Mouse (Mus musculus): Measurements from ENCODE around the gene Hoxa7. TPM values are rescaled to one million over a fixed set of nuclear protein-coding genes. Genes with fewer than 3 reads are reported as not detected.

Hoxa7 gene
- polyA plus RNA-seq, 1 experiment from 2014 or later = not detected

DNA sequence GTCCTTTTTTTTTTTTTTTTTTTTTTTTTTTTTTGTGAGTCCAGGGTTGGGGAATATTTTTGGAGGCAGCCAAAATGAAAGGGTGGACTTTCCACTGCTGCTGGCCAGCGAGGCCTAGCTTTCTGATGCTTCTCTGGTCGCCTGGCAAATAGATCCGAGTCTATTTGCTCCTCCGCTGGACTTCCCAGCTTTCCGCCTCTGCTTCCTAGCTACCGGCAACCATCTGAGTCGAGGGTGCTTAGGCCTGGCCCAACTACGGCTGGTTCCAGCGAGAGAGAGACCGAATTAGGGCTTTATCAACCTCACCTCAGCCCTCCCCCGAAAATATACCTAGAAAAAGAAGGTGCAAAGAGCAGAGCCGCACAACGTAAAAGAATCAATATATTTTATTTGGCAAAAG lies 1.1 kb upstream of the Hoxa7 start:
- Histone ChIP-seq H3K4me3 (ENCODE audit: low read depth, low read length) (no peak overlapping the region), H3K27ac (ENCODE audit: low read length) (no peak overlapping the region), H3K36me3 (ENCODE audit: control insufficient read depth, insufficient read depth, low read length) (no peaks in the 10 kb centered on the region), H3K9ac (ENCODE audit: low read depth, low read length) (no peak overlapping the region), H3K4me1 (ENCODE audit: control insufficient read depth, insufficient read depth, low read length) (peaks cover 3% of the 10 kb centered on the region; the same call in 1 of the 2 replicates), H3K27me3 (ENCODE audit: control insufficient read depth, insufficient read depth, low read depth, low read length) (peaks cover 92% of the 10 kb centered on the region), H3K4me2 (ENCODE audit: low read length) (no peak overlapping the region), H3K9me3 (replicated peaks; ENCODE audit: control insufficient read depth, low read length, poor library complexity, severe bottlenecking) (no peaks in the 10 kb centered on the region)
- no peak for ATAC-seq
- WGBS = 10% methylated on average over 13 of the region's 13 CpGs

DNA sequence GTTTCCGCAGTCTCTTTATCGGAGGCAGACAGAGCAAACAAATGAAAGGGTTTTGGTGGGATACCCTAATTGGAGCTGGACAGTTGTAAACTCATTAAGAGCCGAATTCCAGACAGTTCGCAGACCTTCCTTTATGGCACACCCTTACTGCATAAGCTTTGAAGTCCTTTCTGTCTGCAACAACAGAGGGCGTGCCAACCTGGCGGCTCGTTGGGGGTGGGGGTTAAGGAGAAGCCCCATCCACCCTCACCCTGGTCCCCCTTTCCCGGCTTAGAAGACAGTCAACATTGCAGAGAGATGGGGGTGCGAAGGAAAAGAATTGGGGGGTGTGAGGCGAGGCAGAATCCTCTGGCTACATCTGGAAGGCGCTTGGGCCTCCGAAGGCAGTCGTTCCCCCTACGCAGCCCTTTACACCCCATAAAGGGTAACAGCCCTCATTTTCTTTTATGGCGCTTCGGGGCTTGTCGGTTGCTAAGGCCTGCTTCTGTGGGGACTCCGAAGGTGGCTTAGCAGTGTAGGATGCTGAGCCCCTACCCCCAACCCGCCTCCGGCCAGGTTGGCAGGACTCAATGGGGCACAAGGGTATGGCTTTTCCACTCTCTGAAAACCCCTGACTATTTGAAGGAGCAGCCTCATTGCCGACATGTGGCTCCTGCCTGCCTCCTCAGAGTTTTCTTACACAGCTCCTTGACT lies 485 bp upstream of the Hoxa7 start:
- no peak overlapping the region for H3K27ac ChIP-seq (ENCODE audit: low read length)
- WGBS = 6% methylated on average over 21 of the region's 21 CpGs
- peaks cover 91% of the 10 kb centered on the region for H3K27me3 ChIP-seq (ENCODE audit: control insufficient read depth, insufficient read depth, low read depth, low read length)
- no peaks in the 10 kb centered on the region for H3K36me3 ChIP-seq (ENCODE audit: control insufficient read depth, insufficient read depth, low read length)
- H3K4me2 ChIP-seq (ENCODE audit: low read length) = peak overlapping the region; percentile 67
- H3K4me1 ChIP-seq (ENCODE audit: control insufficient read depth, insufficient read depth, low read length) = peaks cover 3% of the 10 kb centered on the region; the same call in 1 of the 2 replicates
- no peaks in the 10 kb centered on the region for H3K9me3 ChIP-seq (replicated peaks; ENCODE audit: control insufficient read depth, low read length, poor library complexity, severe bottlenecking)
- no peak overlapping the region for H3K9ac ChIP-seq (ENCODE audit: low read depth, low read length)
- H3K4me3 ChIP-seq (ENCODE audit: low read depth, low read length) = peak overlapping the region; percentile 42; the same call in 1 of the 2 replicates
- peak; percentile 19; the same call in 1 of the 2 replicates for ATAC-seq

DNA sequence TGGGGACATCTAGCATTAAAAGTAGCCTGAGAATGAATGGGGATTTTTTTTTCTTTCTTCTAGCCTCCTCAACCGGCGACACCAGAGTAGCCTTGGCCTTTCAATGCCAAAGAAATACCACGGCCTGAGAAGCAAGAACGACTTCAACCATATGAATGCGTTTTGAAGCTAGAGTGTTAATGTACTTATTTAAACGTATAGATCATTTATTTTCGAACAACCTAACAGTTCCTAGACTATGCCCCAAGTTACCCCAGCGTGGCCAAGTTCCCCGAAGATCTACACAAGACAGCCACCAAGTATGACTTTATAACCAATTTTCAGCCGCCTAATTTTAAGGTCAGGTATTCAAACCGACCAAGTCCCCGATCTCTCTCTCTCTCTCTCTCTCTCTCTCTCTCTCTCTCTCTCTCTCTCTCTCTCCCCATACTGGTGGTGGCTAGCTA lies 766 bp downstream of the Hoxa7 start:
- H3K9me3 ChIP-seq (replicated peaks; ENCODE audit: control insufficient read depth, low read length, poor library complexity, severe bottlenecking) = no peaks in the 10 kb centered on the region
- 7% methylated on average over 12 of the region's 12 CpGs for WGBS
- no peak overlapping the region for H3K27ac ChIP-seq (ENCODE audit: low read length)
- H3K4me2 ChIP-seq (ENCODE audit: low read length) = peak overlapping the region; percentile 67
- H3K4me1 ChIP-seq (ENCODE audit: control insufficient read depth, insufficient read depth, low read length) = peaks cover 3% of the 10 kb centered on the region; the same call in 1 of the 2 replicates
- H3K4me3 ChIP-seq (ENCODE audit: low read depth, low read length) = peak overlapping the region; percentile 42
- no peak for ATAC-seq
- H3K27me3 ChIP-seq (ENCODE audit: control insufficient read depth, insufficient read depth, low read depth, low read length) = peaks cover 88% of the 10 kb centered on the region
- no peaks in the 10 kb centered on the region for H3K36me3 ChIP-seq (ENCODE audit: control insufficient read depth, insufficient read depth, low read length)
- H3K9ac ChIP-seq (ENCODE audit: low read depth, low read length) = no peak overlapping the region

DNA sequence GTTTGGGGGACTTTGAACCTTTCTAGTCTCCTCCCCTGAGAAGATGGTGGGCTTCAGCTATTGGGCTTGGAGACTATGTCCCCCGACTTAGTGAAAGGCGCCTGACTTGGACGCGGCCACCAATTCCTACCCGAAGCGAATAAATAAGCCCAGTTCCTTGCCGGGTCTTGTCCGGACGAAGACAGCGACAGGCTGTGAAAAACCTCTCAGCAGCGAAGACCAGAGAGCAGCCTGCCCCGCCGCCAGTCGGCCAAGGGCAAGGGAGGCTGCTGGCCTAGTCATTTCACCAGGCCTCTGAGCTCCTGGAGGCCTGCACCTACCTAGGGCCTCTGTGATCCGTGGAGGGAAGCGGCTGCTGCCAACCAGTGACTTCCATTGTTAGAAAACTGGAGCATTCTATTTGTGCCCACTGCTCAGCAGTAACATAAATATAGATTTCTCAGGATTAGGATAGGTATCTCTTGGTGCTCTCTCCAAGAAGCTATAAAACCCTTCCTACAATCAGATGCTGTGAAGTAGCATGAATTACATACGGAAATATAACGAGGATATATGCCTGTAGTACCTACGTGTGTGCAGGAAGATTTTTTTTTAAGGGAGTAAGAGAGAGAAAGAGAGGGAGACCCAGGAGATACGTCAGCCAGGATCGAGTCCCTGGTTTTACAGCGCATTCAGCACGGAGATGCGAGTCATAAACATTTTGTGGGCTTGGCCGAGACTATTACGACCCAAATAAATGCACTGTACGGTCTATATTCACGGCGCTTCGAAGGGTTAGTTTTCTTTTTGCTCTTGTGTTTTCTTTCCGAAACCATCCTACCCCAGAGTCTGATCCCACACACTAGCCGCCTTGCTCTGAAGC lies 1.4 kb downstream of the Hoxa7 start:
- ATAC-seq = no peak
- WGBS = 10% methylated on average over 32 of the region's 32 CpGs
- peaks cover 3% of the 10 kb centered on the region; the same call in 1 of the 2 replicates for H3K4me1 ChIP-seq (ENCODE audit: control insufficient read depth, insufficient read depth, low read length)
- no peaks in the 10 kb centered on the region for H3K9me3 ChIP-seq (replicated peaks; ENCODE audit: control insufficient read depth, low read length, poor library complexity, severe bottlenecking)
- H3K4me3 ChIP-seq (ENCODE audit: low read depth, low read length) = no peak overlapping the region
- no peaks in the 10 kb centered on the region for H3K36me3 ChIP-seq (ENCODE audit: control insufficient read depth, insufficient read depth, low read length)
- no peak overlapping the region for H3K27ac ChIP-seq (ENCODE audit: low read length)
- no peak overlapping the region for H3K9ac ChIP-seq (ENCODE audit: low read depth, low read length)
- no peak overlapping the region for H3K4me2 ChIP-seq (ENCODE audit: low read length)
- H3K27me3 ChIP-seq (ENCODE audit: control insufficient read depth, insufficient read depth, low read depth, low read length) = peaks cover 88% of the 10 kb centered on the region

DNA sequence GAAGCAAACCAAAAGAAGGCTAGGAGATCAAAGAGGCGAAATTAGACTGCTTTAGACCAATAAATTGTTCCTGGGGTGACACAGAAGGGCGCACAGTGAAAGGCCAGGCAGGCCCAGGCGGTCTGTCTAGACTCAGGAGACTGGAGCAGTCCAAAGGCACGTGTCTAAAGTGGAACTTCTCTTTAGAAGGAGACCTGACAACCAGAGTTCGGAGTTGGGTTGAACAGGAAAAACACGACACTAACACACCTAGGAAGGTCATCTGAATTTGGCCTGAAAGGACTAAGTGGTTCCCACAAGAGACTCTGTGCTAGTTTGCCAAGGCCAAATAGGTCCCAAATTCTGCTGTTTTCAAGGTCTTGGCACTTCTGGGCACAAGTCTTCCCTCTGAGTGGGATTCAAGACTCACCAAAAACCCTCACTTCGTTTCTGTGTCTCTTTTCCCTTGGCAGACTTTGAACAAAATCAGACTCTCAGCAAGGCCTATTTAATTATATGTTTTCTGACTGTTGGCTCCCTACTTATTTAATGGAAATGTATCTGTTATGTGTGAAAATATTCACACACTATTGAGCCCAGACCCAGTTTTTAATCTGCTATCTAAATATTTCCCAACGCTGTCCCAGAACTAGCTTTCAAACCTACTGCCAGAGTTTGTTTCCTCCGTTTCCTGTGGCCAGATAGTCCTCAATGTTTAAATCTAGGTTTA lies 2.3 kb downstream of the Hoxa7 start:
- Histone ChIP-seq H3K4me2 (ENCODE audit: low read length) (no peak overlapping the region), H3K9me3 (replicated peaks; ENCODE audit: control insufficient read depth, low read length, poor library complexity, severe bottlenecking) (no peaks in the 10 kb centered on the region), H3K4me3 (ENCODE audit: low read depth, low read length) (no peak overlapping the region), H3K4me1 (ENCODE audit: control insufficient read depth, insufficient read depth, low read length) (peaks cover 3% of the 10 kb centered on the region; the same call in 1 of the 2 replicates), H3K36me3 (ENCODE audit: control insufficient read depth, insufficient read depth, low read length) (no peaks in the 10 kb centered on the region), H3K9ac (ENCODE audit: low read depth, low read length) (no peak overlapping the region), H3K27me3 (ENCODE audit: control insufficient read depth, insufficient read depth, low read depth, low read length) (peaks cover 88% of the 10 kb centered on the region), H3K27ac (ENCODE audit: low read length) (no peak overlapping the region)
- WGBS = 16% methylated on average over 9 of the region's 9 CpGs
- no peak for ATAC-seq

DNA sequence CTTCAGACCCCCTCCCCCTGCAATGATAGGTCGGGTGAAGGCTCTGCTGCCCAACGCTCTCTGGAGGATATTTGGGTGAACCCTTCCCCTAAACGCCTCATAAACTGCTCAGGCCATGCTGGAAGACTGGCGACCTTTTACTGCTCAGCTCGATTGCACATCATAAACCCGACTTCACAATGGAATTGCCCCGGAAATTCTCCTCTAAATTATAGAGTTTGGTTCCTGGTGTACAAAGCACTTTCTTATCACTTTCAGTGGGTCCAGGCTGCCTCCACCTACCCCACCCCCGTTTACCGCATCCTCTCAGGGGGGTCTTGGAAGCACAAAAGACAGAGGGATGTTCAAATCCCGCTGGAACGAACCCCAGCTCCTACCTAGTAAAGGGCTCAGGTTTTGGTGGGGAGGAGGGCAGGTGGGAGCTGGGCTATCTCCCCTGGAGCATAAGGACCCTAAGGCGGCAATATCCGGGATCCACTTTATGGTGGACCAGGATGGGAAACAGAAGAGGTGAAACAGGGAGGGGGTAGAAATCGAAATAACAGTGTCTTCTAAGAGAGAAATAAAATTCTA lies 2.9 kb downstream of the Hoxa7 start:
- Histone ChIP-seq H3K27me3 (ENCODE audit: control insufficient read depth, insufficient read depth, low read depth, low read length) (peaks cover 86% of the 10 kb centered on the region), H3K9me3 (replicated peaks; ENCODE audit: control insufficient read depth, low read length, poor library complexity, severe bottlenecking) (no peaks in the 10 kb centered on the region), H3K4me3 (ENCODE audit: low read depth, low read length) (no peak overlapping the region), H3K4me1 (ENCODE audit: control insufficient read depth, insufficient read depth, low read length) (peaks cover 3% of the 10 kb centered on the region; the same call in 1 of the 2 replicates), H3K9ac (ENCODE audit: low read depth, low read length) (no peak overlapping the region), H3K36me3 (ENCODE audit: control insufficient read depth, insufficient read depth, low read length) (no peaks in the 10 kb centered on the region), H3K4me2 (ENCODE audit: low read length) (no peak overlapping the region), H3K27ac (ENCODE audit: low read length) (no peak overlapping the region)
- WGBS = 6% methylated on average over 14 of the region's 14 CpGs
- no peak for ATAC-seq

DNA sequence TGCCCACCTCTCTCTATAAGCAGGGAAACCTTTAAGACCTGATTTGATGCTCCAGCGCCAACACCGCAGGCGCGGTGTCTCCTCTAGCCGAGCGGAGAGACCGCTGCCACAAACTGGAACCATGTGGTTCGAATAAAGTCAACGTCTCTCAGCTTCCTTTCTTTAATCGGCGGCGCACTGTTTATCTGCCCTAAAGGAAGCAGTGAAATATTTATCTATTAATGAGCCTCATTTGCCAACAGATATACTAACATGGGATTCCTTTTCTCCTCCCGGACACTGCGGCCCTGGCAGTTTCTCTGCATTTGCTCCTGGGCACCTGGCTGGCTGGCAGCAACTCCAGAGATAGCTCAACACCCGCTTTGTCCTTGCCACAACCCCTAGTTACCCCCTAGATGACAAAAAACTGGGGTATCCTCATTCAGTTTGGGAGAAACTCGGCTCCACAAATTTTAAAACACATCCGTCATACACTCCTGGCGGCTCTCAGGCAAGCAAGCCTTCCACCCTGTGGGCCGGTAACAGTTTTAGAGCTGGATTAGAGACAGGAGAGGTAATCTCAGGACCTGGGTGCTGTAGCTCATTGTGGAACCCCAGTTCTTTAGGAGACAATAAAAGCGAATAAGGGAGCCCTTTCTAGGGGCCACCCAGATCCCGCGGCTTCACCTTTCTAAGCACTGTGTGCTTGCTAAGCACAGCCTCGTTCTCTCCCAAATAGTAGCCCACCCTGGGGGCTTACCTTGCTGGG lies 3.6 kb downstream of the Hoxa7 start:
- Histone ChIP-seq H3K27me3 (ENCODE audit: control insufficient read depth, insufficient read depth, low read depth, low read length) (peaks cover 87% of the 10 kb centered on the region), H3K9me3 (replicated peaks; ENCODE audit: control insufficient read depth, low read length, poor library complexity, severe bottlenecking) (no peaks in the 10 kb centered on the region), H3K4me1 (ENCODE audit: control insufficient read depth, insufficient read depth, low read length) (peaks cover 3% of the 10 kb centered on the region; the same call in 1 of the 2 replicates), H3K4me2 (ENCODE audit: low read length) (no peak overlapping the region), H3K4me3 (ENCODE audit: low read depth, low read length) (no peak overlapping the region), H3K9ac (ENCODE audit: low read depth, low read length) (no peak overlapping the region), H3K27ac (ENCODE audit: low read length) (no peak overlapping the region), H3K36me3 (ENCODE audit: control insufficient read depth, insufficient read depth, low read length) (no peaks in the 10 kb centered on the region)
- ATAC-seq = no peak
- whole genome bisulfite sequencing = 4% methylated on average over 23 of the region's 23 CpGs

DNA sequence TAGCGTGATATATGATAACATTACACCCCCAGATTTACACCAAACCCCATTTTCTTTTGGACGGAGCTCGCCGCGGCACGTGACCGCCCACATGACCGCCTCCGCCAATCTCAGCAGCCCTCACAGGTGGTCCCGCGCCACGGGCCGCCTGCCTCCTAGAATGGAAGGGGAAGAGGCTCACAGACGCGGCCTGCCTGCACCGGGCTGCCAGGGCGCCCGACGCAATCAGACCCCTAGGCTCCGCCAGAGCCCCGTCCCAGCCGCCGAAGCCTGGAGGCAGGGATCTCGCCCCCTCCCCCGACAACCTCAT lies 4.2 kb downstream of the Hoxa7 start:
- no peak for ATAC-seq
- peaks cover 3% of the 10 kb centered on the region; the same call in 1 of the 2 replicates for H3K4me1 ChIP-seq (ENCODE audit: control insufficient read depth, insufficient read depth, low read length)
- no peak overlapping the region; the same call in 1 of the 2 replicates for H3K4me3 ChIP-seq (ENCODE audit: low read depth, low read length)
- WGBS = 0% methylated on average over 25 of the region's 25 CpGs
- H3K27me3 ChIP-seq (ENCODE audit: control insufficient read depth, insufficient read depth, low read depth, low read length) = peaks cover 87% of the 10 kb centered on the region
- H3K36me3 ChIP-seq (ENCODE audit: control insufficient read depth, insufficient read depth, low read length) = no peaks in the 10 kb centered on the region
- no peak overlapping the region for H3K4me2 ChIP-seq (ENCODE audit: low read length)
- H3K9me3 ChIP-seq (replicated peaks; ENCODE audit: control insufficient read depth, low read length, poor library complexity, severe bottlenecking) = no peaks in the 10 kb centered on the region
- H3K27ac ChIP-seq (ENCODE audit: low read length) = no peak overlapping the region
- no peak overlapping the region for H3K9ac ChIP-seq (ENCODE audit: low read depth, low read length)
